Mouse (Mus musculus) ovary, postnatal 10 days (tissue): ENCODE measurements around the gene 9530077C05Rik.
"Not testable (repeated sequence)": the region's sequence is repeated elsewhere in the genome, so short reads cannot be mapped to it uniquely, and the experiment has no call there.

ENCODE experiments used
- DNase-seq: peaks from one replicate; pipeline ENCODE4 v3.0.0; 2022; ENCODE audit warnings: low spot score

Gene 9530077C05Rik

GRCm38 (mm10) chr9:22411002-22411857, at the start of gene 9530077C05Rik:
9530077C05Rik (plus strand) TSS chr9:22411513.
- DNase-seq = peak; percentile 81

- no peak for DNase-seq
These were observed 45.1 kb upstream of the 9530077C05Rik start for GRCm38 (mm10) chr9:22366221-22366620.

- no peak for DNase-seq
These were observed 44.7 kb upstream of the 9530077C05Rik start for GRCm38 (mm10) chr9:22366621-22367020.

GRCm38 (mm10) chr9:22368030-22368429, 43.3 kb upstream of the 9530077C05Rik start:
- DNase-seq = no peak

- DNase-seq = no peak
These were observed 38.6 kb upstream of the 9530077C05Rik start for GRCm38 (mm10) chr9:22372760-22373159.

- no peak for DNase-seq
These were observed 35.2 kb upstream of the 9530077C05Rik start for GRCm38 (mm10) chr9:22376086-22376485.

- DNase-seq = no peak
These were observed 25.4 kb upstream of the 9530077C05Rik start for GRCm38 (mm10) chr9:22385890-22386289.

- no peak for DNase-seq
These were observed 23.4 kb upstream of the 9530077C05Rik start for GRCm38 (mm10) chr9:22387901-22388300.

- DNase-seq = peak; percentile 26
These were observed 22.8 kb upstream of the 9530077C05Rik start for GRCm38 (mm10) chr9:22388401-22388980.

GRCm38 (mm10) chr9:22389021-22389476, 22.3 kb upstream of the 9530077C05Rik start, which contains the start of gene Anln:
Anln (minus strand) TSS chr9:22389188.
- peak; percentile 92 for DNase-seq

- DNase-seq = no peak
These were observed 21.5 kb upstream of the 9530077C05Rik start for GRCm38 (mm10) chr9:22389736-22390245.

GRCm38 (mm10) chr9:22390390-22390789, 20.9 kb upstream of the 9530077C05Rik start:
- DNase-seq = no peak

GRCm38 (mm10) chr9:22394725-22395124, 16.6 kb upstream of the 9530077C05Rik start:
- no peak for DNase-seq

- DNase-seq = no peak
These were observed 12.3 kb upstream of the 9530077C05Rik start for GRCm38 (mm10) chr9:22399021-22399420.

GRCm38 (mm10) chr9:22402001-22402400, 9.3 kb upstream of the 9530077C05Rik start:
- DNase-seq = no peak

GRCm38 (mm10) chr9:22402976-22403375, 8.3 kb upstream of the 9530077C05Rik start:
- no peak for DNase-seq

- not testable (repeated sequence) for DNase-seq
These were observed 7.8 kb upstream of the 9530077C05Rik start for GRCm38 (mm10) chr9:22403501-22403900.

GRCm38 (mm10) chr9:22405414-22405813, 5.9 kb upstream of the 9530077C05Rik start:
- no peak for DNase-seq

GRCm38 (mm10) chr9:22407633-22408032, 3.7 kb upstream of the 9530077C05Rik start:
- DNase-seq = not testable (repeated sequence)

- DNase-seq = not testable (repeated sequence)
These were observed 3.0 kb upstream of the 9530077C05Rik start for GRCm38 (mm10) chr9:22408344-22408743.

- no peak for DNase-seq
These were observed 1.8 kb upstream of the 9530077C05Rik start for GRCm38 (mm10) chr9:22409501-22409900.

- no peak for DNase-seq
These were observed 4.9 kb downstream of the 9530077C05Rik start for GRCm38 (mm10) chr9:22416187-22416586.

- no peak for DNase-seq
These were observed 6.2 kb downstream of the 9530077C05Rik start for GRCm38 (mm10) chr9:22417547-22417946.
